Mouse (Mus musculus) ES-E14 (cell line): ENCODE results near the gene Tomm20.

ENCODE experiments used
- HCFC1 ChIP-seq: IDR thresholded peaks from 2 replicates; pipeline ENCODE4 v1.6.1; 2012; ENCODE audit warnings: low read length, inconsistent platforms, borderline replicate concordance; ENCODE audit not compliant: insufficient read depth
- ZC3H11A ChIP-seq: IDR thresholded peaks from 2 replicates; pipeline ENCODE4 v1.6.1; 2012; ENCODE audit warnings: low read depth, mild to moderate bottlenecking, inconsistent platforms, low read length, borderline replicate concordance

- TF ChIP-seq HCFC1 (no peak), ZC3H11A (no peak)
These were observed 50.5 kb downstream of the Tomm20 start for GRCm38 (mm10) chr8:126895133-126895532.
